Mouse (Mus musculus) retina, postnatal 1 day (tissue): ENCODE measurements at regions not wholly inside any gene's neighbourhood (a gene's known extent, or its start where the extent isn't known, plus 50 kb on each side); places are given as distances from the start of the nearest gene placed in this dataset.

Source experiments
- DNase-seq: peaks from one replicate; pipeline ENCODE4 v3.0.0-alpha.2; 2012

DNA sequence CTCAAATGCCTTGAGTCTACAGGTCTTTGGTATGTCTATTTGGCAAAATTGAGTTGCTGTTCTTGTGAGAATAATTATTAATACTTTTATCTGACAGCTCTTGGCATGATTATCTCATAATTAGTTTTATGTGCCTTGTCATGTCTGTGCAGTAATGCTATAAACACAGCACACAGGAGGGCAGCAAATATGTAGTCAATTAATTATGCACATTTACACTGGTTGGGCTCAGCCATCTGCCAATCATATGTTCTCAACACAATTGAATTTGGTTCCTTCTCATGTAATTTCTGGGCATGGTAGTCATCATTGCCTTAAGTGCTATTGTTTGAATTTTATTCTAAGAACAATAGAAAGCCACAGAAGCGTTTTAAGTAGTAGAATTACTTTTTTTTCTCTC lies 1650.7 kb upstream of the Tenm2 start:
- no peak for DNase-seq

DNA sequence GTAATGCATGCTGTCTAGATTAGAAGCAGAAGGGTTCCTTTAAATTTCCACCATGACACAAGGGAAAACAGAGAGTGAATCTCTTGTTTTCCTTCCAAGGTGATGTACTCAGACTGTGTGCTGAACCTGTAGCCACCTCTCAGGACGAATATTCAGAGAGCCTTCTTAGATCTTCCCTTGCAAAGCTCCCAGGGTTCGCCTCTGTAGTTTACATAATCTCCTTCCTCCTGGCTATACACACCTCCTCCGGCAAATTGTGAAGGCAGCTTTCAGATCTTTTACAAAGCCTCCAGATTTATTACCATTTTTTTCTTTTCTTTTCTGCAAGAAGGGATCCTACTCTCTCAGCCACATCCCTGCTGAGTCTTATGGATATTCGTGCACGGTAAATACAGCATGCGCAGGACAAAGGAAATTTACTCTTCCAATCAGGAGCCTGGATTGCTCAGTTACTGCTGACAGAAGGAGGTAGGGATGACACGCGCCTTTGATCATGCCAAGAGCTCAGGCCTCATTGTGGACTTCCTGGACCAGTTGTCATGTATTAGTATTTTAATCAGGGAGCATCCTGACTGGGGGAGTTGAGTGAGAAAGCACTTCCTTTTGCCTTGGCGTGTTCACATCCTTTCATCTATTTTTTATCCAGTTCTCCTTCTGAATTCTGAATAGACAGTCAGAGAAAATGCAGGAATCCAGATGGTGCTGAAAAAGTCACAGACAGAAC lies 1626.0 kb upstream of the Tenm2 start:
- peak; percentile 11 for DNase-seq

GRCm38 (mm10) chr11:38856645-38857044 lies 1620.9 kb upstream of the Tenm2 start:
- peak; percentile 19 for DNase-seq

DNA sequence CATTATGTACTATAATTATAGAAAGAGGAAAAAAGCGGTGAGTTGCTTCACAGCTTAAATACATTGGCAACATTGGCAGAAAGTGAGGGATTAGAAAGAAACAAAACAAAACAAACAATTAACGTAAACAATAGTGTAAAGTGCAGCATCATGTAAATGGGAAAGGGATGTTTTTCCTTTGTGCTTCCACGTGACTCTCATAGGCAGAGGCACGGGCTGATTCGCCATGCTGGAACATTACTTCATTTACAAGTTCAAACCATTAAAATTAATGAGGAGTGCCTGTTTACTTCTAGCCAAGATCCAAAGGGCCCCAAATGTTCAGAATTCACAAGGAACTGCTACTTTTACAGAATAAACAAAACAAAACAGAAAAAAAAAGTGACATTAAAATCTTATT lies 1593.4 kb upstream of the Tenm2 start:
- no peak for DNase-seq

GRCm38 (mm10) chr11:38828375-38828774 lies 1592.6 kb upstream of the Tenm2 start:
- no peak for DNase-seq

DNA sequence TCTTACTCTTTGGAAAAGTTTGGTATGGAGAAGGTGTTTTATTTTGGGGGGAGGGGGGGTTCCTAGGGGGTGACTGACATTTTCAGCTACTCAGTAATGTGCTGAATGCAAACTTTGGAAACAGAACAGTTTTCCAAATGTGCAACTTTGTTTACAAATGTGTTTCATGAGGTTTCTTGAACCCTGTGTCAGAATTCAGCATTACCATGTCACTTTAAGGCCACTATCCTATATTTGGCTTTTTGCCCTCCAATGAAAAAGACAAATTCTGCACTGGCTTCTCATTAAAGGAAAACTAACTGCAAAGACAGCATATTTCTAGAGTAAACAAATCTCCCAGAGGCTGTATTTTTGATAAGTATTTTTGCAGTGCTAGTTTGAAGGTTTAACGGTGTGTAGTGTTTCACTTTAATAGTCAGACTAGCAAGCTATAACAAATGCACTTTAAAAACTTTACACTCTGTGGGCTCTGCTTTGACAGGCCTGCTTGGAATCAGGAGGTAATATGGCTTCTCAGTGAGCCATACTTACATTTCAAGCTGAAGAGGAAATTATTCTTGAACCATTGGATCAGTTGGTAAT lies 1589.5 kb upstream of the Tenm2 start:
- DNase-seq, result no peak

- DNase-seq, result no peak
Observed at GRCm38 (mm10) chr11:38818141-38818540, 1582.4 kb upstream of the Tenm2 start.

DNA sequence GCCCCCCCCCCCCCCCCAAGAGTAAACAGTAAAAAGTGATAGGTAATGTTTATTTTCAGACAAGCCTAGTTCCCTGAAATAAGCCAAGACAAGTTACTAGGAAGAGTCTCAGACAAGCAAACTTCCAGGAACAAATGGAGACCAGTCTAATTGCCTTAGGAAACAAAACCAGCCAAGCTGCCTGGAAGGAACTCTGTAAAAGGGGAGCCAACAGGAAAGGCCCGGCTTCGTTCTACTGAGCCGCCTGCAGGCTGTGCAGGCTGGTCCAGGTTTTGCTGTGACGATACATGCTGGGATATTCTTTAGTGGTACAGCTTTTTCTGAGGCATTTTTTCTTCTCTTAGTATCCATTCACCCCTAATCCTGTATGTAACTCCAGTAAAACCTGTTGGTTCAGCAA lies 1547.8 kb upstream of the Tenm2 start:
- DNase-seq, result no peak

DNA sequence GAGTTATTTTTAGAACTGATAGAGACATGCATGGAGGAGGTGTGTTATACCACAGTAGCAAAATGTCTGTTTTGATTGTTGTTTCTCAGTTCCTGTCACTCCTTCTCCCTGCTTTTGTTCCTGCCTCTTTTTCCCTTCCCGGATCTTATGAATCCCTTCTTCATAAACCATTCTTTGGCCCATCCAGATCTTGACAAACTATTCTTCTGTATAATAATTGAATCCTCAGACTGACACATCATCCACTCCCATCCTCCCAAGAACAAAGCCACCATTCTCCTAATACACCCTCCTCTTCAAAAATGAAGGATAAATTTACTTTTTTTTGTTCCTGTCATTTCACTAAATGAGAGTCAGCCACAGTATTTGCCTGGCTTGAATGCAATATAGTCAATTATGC lies 1543.8 kb upstream of the Tenm2 start:
- no peak for DNase-seq

DNA sequence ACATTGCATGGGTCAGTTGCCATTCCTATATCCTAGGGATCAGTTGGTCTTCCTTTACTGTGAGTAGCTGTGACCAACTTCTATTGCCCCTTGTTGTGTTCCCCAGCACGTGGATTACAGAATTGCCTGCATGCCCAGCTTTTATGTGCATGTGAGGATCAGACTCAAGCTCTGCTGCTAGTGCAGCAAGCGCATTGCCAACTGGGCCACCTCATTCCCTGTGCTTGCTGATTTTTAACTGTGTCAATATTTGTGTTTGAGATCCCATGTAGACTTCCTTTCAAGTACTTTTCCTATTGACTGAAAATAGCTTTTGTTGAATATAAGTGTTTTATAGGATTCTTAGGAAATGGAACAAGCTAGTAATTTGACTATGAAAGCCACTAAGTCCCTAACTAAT lies 1526.5 kb upstream of the Tenm2 start:
- no peak for DNase-seq

DNA sequence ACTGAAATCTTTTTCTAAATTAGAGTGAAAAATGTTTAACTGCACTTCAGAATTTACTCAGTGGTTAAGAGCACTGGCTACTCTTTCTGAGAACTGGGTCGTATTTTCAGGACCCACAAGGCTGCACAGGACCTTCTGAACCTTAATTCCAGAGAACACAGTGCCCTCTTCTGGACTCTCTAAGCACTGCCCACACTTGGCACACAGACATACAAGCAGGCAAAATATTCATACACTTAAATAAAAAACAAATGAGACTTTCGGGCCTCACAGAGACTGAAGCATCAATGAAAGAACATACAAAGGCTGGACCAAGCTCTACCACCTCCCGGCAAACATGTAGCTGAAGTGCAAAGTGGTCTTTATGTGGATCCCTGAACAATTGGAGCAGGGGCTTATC lies 1511.8 kb upstream of the Tenm2 start:
- peak; percentile 53 for DNase-seq

DNA sequence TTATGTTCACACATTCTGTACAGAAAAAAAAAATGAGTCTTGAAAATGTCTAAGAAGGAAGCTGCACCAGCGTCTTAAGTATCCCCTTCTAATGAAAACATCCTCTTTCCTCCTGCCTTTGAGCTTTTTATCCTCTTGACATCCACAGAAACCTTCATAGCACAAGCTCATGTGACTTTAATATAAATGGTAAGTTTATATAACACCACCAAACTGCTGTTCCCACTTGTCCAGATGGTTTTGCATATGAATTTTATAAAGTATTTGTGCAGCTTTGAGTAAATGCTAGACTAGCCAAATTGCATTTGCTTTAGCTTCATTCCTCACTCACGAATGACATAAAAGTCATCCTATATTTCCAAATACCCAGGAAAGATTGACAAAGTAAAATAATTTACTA lies 1493.3 kb upstream of the Tenm2 start:
- DNase-seq, result no peak

DNA sequence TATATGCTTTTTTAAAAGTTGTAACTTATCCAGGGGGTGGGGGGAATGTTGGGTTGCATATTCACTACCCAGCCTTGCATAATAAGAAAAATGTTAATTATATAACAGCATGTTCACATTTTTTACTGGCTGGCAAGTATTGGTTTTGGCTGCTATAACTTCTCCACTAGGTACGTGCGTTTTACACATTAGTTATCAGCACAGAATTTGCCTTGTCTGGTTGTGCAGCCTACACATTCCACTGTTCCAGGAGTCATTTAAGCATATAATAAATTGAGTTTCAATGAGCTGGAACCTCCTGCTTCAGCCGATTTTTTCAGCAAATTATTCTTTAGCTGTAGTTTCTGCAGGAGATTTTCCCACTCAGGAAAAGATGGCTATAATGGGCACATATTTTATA lies 1479.9 kb upstream of the Tenm2 start:
- no peak for DNase-seq

GRCm38 (mm10) chr11:38681264-38681663 lies 1445.5 kb upstream of the Tenm2 start:
- DNase-seq, result no peak

DNA sequence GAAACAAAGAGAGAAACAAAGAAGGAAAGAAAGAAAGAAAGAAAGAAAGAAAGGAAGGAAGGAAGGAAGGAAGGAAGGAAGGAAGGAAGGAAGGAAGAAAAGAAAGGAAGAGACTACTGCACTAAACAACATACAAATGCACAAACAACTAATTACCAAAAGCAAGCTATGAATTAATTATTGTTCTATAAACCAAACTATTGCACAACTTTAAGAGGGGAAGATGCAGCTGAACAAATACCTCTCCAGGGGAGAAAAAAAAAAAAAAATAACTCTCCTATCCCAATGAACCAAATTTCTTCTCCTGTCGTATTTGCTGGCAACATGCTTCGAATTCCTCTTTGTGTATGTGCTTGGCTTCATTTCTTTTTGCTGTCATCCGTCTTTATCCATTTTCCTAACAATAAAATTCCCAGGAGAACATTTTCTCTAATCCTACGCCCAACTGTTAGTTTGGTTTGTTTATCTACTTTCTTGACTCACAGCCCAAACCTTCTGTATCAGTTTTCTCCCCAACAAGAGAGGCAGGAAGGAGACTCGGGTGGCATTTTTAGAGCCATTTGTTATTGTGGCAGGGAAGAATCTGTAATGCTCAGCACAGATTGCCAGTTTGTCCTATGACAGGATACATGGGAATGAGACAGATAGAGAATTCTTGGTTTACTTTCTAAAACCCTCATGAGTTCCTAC lies 1437.7 kb upstream of the Tenm2 start:
- DNase-seq, result no peak
